Mouse (Mus musculus) bone marrow macrophage, adult 2 months (primary cell): ENCODE data around the gene Scn4a. TPM values are rescaled to one million over a fixed set of nuclear protein-coding genes. Genes with fewer than 3 reads are reported as not detected.

ENCODE experiments used
- H3K27ac ChIP-seq: 2 replicates; pipeline ENCODE4 v1.5.1; 2012; ENCODE audit warnings: low read depth, low read length; ENCODE audit not compliant: insufficient read depth
- H3K4me1 ChIP-seq: 2 replicates; pipeline ENCODE4 v1.6.1; 2012; ENCODE audit warnings: low read length; ENCODE audit not compliant: control insufficient read depth, insufficient read depth
- H3K4me3 ChIP-seq: 2 replicates; pipeline ENCODE4 v1.5.1; 2012; ENCODE audit warnings: mild to moderate bottlenecking, low read length, moderate library complexity; ENCODE audit not compliant: insufficient read depth
- CTCF ChIP-seq: IDR thresholded peaks from 2 replicates; pipeline ENCODE4 v1.5.1; 2012; ENCODE audit warnings: low read depth, mild to moderate bottlenecking, low read length, moderate library complexity
- POLR2A ChIP-seq: IDR thresholded peaks from 2 replicates; pipeline ENCODE4 v1.6.1; 2012; ENCODE audit warnings: mild to moderate bottlenecking, low read depth, low read length, borderline replicate concordance
- polyA plus RNA-seq: library from polyadenylated mRNA; stranded (reverse); fragments of >200 nt; gene quantifications from 2 replicates; pipeline ENCODE4 v1.2.4, GENCODE M21; 2012; ENCODE audit not compliant: missing spikeins, insufficient read depth, insufficient read length

The Scn4a gene
- polyA plus RNA-seq, 1 experiment = not detected

GRCm38 (mm10) chr11:106386409-106386808, 33.3 kb upstream of the Scn4a start:
- TF ChIP-seq CTCF (no peak), POLR2A (no peak)
- H3K4me3 ChIP-seq = no peak overlapping the region
- peaks cover 45% of the 10 kb centered on the region for H3K4me1 ChIP-seq
- H3K27ac ChIP-seq = no peak overlapping the region

- peaks cover 28% of the 10 kb centered on the region for H3K4me1 ChIP-seq
- H3K4me3 ChIP-seq = no peak overlapping the region
- H3K27ac ChIP-seq = no peak overlapping the region
- TF ChIP-seq CTCF = no peak
- no peak for TF ChIP-seq POLR2A
These were observed 30.1 kb upstream of the Scn4a start for GRCm38 (mm10) chr11:106383051-106383790.

DNA sequence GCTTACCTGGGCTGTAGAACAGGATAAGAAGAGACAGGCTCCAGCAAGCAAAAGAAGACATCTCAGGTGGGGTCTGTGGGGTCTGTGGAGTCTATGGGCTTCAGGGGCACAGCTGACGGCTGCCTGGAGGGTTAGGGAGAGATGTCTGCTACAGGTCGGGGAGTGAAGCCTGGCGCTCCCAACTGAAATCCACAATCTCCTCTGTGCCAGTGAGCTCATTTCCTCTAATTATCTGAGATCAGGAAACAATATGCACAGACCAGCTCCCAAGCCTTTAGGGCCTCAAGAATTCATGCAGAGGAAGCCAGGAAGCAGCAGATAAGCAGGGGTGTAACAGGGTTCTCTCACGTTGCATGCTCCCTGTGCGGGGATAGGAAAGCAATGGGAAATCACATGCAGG, 29.3 kb upstream of the Scn4a start:
- Histone ChIP-seq H3K27ac (no peak overlapping the region), H3K4me3 (no peak overlapping the region), H3K4me1 (peaks cover 22% of the 10 kb centered on the region)
- no peak for TF ChIP-seq CTCF
- no peak for TF ChIP-seq POLR2A

DNA sequence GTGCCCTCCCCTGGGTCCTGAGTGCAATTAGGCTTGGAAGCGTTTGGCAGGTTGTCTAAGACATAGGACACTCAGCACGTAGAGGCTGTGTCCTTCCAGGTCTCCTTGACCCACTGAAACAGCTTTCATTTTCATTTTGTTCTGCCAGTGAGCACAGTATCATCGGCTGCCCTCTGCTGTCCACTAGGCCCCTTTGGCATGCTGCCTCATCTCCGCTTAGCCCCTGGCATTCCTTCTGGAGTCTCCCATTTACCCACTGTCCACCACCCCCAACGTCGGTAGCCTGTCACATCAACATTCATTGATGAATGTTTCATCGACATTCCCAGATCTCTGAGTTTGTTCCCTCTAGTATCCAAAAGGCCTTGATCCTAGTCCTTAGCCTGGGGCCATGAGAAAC, 28.8 kb upstream of the Scn4a start:
- TF ChIP-seq CTCF (no peak), POLR2A (no peak)
- Histone ChIP-seq H3K4me1 (peaks cover 17% of the 10 kb centered on the region), H3K4me3 (no peak overlapping the region), H3K27ac (no peak overlapping the region)

GRCm38 (mm10) chr11:106381011-106381410, 27.9 kb upstream of the Scn4a start:
- Histone ChIP-seq H3K4me1 (peaks cover 16% of the 10 kb centered on the region), H3K4me3 (no peak overlapping the region), H3K27ac (no peak overlapping the region)
- TF ChIP-seq CTCF (no peak), POLR2A (no peak)

- H3K27ac ChIP-seq = no peak overlapping the region
- no peaks in the 10 kb centered on the region for H3K4me1 ChIP-seq
- H3K4me3 ChIP-seq = no peak overlapping the region
- TF ChIP-seq CTCF (no peak), POLR2A (no peak)
These were observed 21.9 kb upstream of the Scn4a start for GRCm38 (mm10) chr11:106374979-106375378.

GRCm38 (mm10) chr11:106374559-106374958, 21.5 kb upstream of the Scn4a start:
- H3K4me3 ChIP-seq = no peak overlapping the region
- TF ChIP-seq CTCF = no peak
- no peak for TF ChIP-seq POLR2A
- no peak overlapping the region for H3K27ac ChIP-seq
- no peaks in the 10 kb centered on the region for H3K4me1 ChIP-seq

DNA sequence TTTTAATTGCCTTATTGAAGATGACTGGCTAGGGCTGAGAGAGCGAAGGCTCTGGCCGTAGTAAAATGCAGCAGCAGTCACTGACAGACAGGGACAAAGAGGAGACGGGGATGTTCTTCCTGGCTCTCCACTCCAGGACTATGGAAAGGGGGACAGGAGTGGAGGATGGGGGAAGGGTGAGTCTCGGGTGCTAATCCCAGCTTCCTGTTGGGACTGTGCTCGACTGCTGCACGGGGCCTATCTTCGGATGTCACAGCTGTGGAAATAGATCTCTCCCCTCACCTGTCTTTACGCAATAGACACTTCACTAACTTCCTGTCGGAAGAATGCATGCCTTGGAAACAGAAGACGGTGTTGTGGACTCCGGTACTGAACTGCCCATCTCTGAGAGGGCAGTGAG, 20.9 kb upstream of the Scn4a start:
- H3K4me3 ChIP-seq = no peak overlapping the region
- TF ChIP-seq POLR2A (no peak), CTCF (no peak)
- H3K27ac ChIP-seq = no peak overlapping the region
- H3K4me1 ChIP-seq = no peaks in the 10 kb centered on the region

GRCm38 (mm10) chr11:106366316-106366715, 13.2 kb upstream of the Scn4a start:
- TF ChIP-seq CTCF (peak; percentile 90), POLR2A (no peak)
- H3K27ac ChIP-seq = no peak overlapping the region

DNA sequence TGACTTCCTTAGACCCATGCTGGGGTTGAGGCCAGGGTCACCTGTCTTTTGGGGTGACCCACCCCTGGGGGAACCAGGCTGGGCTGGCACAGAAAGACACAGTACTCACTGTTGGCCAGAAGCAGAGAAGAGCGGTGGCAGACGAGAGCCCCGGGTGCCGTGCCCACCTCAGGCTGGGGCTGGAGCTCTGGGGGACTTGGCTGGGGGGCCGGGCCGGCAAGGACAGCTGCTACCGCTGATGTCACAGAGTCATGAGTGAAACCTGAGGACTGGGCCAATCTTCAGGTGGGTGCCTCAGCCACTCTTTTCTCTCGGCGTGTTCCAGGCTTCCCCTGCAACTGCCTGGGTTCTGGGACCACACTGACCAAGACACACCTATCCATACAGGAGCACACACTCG, 12.3 kb upstream of the Scn4a start, which contains the start of gene Prr29:
Gene Prr29 (plus strand): TSS at position 107 of the 400 bp plus-strand sequence.
- TF ChIP-seq POLR2A (no peak), CTCF (no peak)
- H3K27ac ChIP-seq = no peak within 1 kb of the TSS
- peaks cover 4% of the 10 kb centered on the region for H3K4me1 ChIP-seq
- no peak within 1 kb of the TSS for H3K4me3 ChIP-seq

More at GRCm38 (mm10) chr11:106366316-106366715, 13.2 kb upstream of the Scn4a start:
- Histone ChIP-seq H3K4me3 (no peak overlapping the region), H3K4me1 (peaks cover 4% of the 10 kb centered on the region)
